Mouse (Mus musculus) lung, postnatal 0 days (tissue): Measurements from ENCODE around the gene Homer2. TPM values are rescaled to one million over a fixed set of nuclear protein-coding genes. Genes with fewer than 3 reads are reported as not detected.

Experiments used
- ATAC-seq: fragments of 200-750 bp; cut with Nextera tagmentation; 2 replicates; pipeline ENCODE4 v1.8.0; 2017; ENCODE audit warnings: moderate library complexity
- DNase-seq: peaks from one replicate; pipeline ENCODE4 v3.0.0-alpha.2; 2016; ENCODE audit warnings: low spot score
- H3K27ac ChIP-seq: fragments of 300-500 bp; sonication (generic); 2 replicates; pipeline ENCODE4 v1.5.1; 2014; ENCODE audit warnings: antibody characterized with exemption, mild to moderate bottlenecking, low read length, mixed read lengths
- H3K27me3 ChIP-seq: fragments of 300-500 bp; sonication (generic); replicated peaks from 2 replicates; pipeline ENCODE4 v1.6.1; 2014; ENCODE audit warnings: low read length, mixed read lengths; ENCODE audit not compliant: insufficient read depth
- H3K36me3 ChIP-seq: fragments of 300-500 bp; sonication (generic); 2 replicates; pipeline ENCODE4 v1.6.1; 2014; ENCODE audit warnings: low read length, mixed read lengths; ENCODE audit not compliant: insufficient read depth
- H3K4me1 ChIP-seq: fragments of 300-500 bp; sonication (generic); 2 replicates; pipeline ENCODE4 v1.6.1; 2014; ENCODE audit warnings: antibody characterized with exemption, low read depth, low read length, mixed read lengths; ENCODE audit not compliant: insufficient read depth
- H3K4me2 ChIP-seq: fragments of 300-500 bp; sonication (generic); replicated peaks from 2 replicates; pipeline ENCODE4 v1.6.1; 2014; ENCODE audit warnings: low read depth, mild to moderate bottlenecking, low read length, moderate library complexity, mixed read lengths
- H3K4me3 ChIP-seq: fragments of 300-500 bp; sonication (generic); 2 replicates; pipeline ENCODE4 v1.5.1; 2014; ENCODE audit warnings: low read depth, low read length
- H3K9ac ChIP-seq: fragments of 300-500 bp; sonication (generic); replicated peaks from 2 replicates; pipeline ENCODE4 v1.6.1; 2014; ENCODE audit warnings: low read depth, mild to moderate bottlenecking
- H3K9me3 ChIP-seq: fragments of 300-500 bp; sonication (generic); 2 replicates; pipeline ENCODE4 v1.6.1; 2016; ENCODE audit warnings: low read length, mixed read lengths
- CTCF ChIP-seq: IDR thresholded peaks from 2 replicates; pipeline ENCODE4 v1.5.1; 2016; ENCODE audit warnings: antibody characterized with exemption, mild to moderate bottlenecking
- EP300 ChIP-seq: IDR thresholded peaks from 2 replicates; pipeline ENCODE4 v1.6.1; 2016; ENCODE audit warnings: antibody characterized with exemption, mild to moderate bottlenecking, control low read depth
- WGBS: fragments of 180-500 bp; shearing (Covaris S2); extraction: QIAGEN DNeasy Blood & Tissue Kit; methylation state at CpG from one replicate; pipeline ENCODE4 v1.1.7; 2014; 5-methylcytosine and 5-hydroxymethylcytosine counted together
- polyA plus RNA-seq: library from polyadenylated mRNA; unstranded; fragments of >200 nt; fragmentation: Nextera tagmentation; extraction: Ambion mirVana; gene quantifications from 2 replicates; pipeline ENCODE4 v1.2.1, GENCODE M21; 2015

The Homer2 gene
- polyA plus RNA-seq, 1 experiment from 2014 or later: 16.8 TPM

GRCm38 (mm10) chr7:81623767-81624166 is 83.6 kb downstream of the Homer2 start:
- no peak for DNase-seq
- WGBS: 70% methylated on average over 6 of the region's 6 CpGs
- no peak for ATAC-seq

GRCm38 (mm10) chr7:81622793-81623192 is 84.5 kb downstream of the Homer2 start:
- Histone ChIP-seq H3K4me2 (no peak overlapping the region), H3K4me1 (no peaks in the 10 kb centered on the region), H3K36me3 (no peaks in the 10 kb centered on the region), H3K9me3 (no peaks in the 10 kb centered on the region), H3K9ac (no peak overlapping the region), H3K27me3 (no peaks in the 10 kb centered on the region), H3K27ac (no peak overlapping the region), H3K4me3 (no peak overlapping the region)
- DNase-seq: no peak
- no peak for ATAC-seq
- TF ChIP-seq CTCF: no peak
- no peak for TF ChIP-seq EP300
- 74% methylated on average over 4 of the region's 4 CpGs for WGBS

More at GRCm38 (mm10) chr7:81623767-81624166, 83.6 kb downstream of the Homer2 start:
- Histone ChIP-seq H3K9me3 (no peaks in the 10 kb centered on the region), H3K4me1 (no peaks in the 10 kb centered on the region), H3K4me3 (no peak overlapping the region), H3K27ac (no peak overlapping the region), H3K4me2 (no peak overlapping the region), H3K36me3 (no peaks in the 10 kb centered on the region), H3K27me3 (no peaks in the 10 kb centered on the region), H3K9ac (no peak overlapping the region)
- TF ChIP-seq CTCF (no peak), EP300 (no peak)

- no peak for TF ChIP-seq EP300
- H3K27me3 ChIP-seq: no peaks in the 10 kb centered on the region
- no peak overlapping the region for H3K4me2 ChIP-seq
- no peaks in the 10 kb centered on the region for H3K4me1 ChIP-seq
- H3K4me3 ChIP-seq: no peak overlapping the region
- no peak for DNase-seq
- H3K36me3 ChIP-seq: no peaks in the 10 kb centered on the region
- H3K9me3 ChIP-seq: no peaks in the 10 kb centered on the region
- 76% methylated on average over 8 of the region's 9 CpGs for WGBS
- ATAC-seq: no peak
- no peak overlapping the region for H3K9ac ChIP-seq
- H3K27ac ChIP-seq: no peak overlapping the region
Observed at GRCm38 (mm10) chr7:81615031-81615430, 92.3 kb downstream of the Homer2 start.

- no peaks in the 10 kb centered on the region for H3K4me1 ChIP-seq
- no peak overlapping the region for H3K4me3 ChIP-seq
- WGBS: 75% methylated on average over 13 of the region's 13 CpGs
- DNase-seq (no peak), ATAC-seq (no peak)
- H3K9ac ChIP-seq: no peak overlapping the region
- H3K27me3 ChIP-seq: no peaks in the 10 kb centered on the region
- no peak overlapping the region for H3K4me2 ChIP-seq
- H3K9me3 ChIP-seq: no peaks in the 10 kb centered on the region
- H3K27ac ChIP-seq: no peak overlapping the region
- TF ChIP-seq EP300 (no peak), CTCF (no peak)
- H3K36me3 ChIP-seq: no peaks in the 10 kb centered on the region
Observed at GRCm38 (mm10) chr7:81612856-81613635, 94.3 kb downstream of the Homer2 start.

GRCm38 (mm10) chr7:81610125-81610524 is 97.2 kb downstream of the Homer2 start:
- DNase-seq (peak; percentile 54), ATAC-seq (no peak)
- TF ChIP-seq EP300: no peak
- peak; percentile 62 for TF ChIP-seq CTCF
- no peak overlapping the region for H3K4me2 ChIP-seq
- no peaks in the 10 kb centered on the region for H3K27me3 ChIP-seq
- no peaks in the 10 kb centered on the region for H3K36me3 ChIP-seq
- no peak overlapping the region for H3K27ac ChIP-seq
- no peaks in the 10 kb centered on the region for H3K9me3 ChIP-seq
- H3K4me3 ChIP-seq: no peak overlapping the region
- no peak overlapping the region for H3K9ac ChIP-seq
- 57% methylated on average over 18 of the region's 18 CpGs for WGBS
- H3K4me1 ChIP-seq: no peaks in the 10 kb centered on the region; the same call in 1 of the 2 replicates

- 61% methylated on average over 5 of the region's 5 CpGs for WGBS
- Histone ChIP-seq H3K9me3 (no peaks in the 10 kb centered on the region), H3K27me3 (no peaks in the 10 kb centered on the region), H3K4me2 (no peak overlapping the region), H3K27ac (no peak overlapping the region), H3K36me3 (no peaks in the 10 kb centered on the region), H3K4me3 (no peak overlapping the region), H3K4me1 (no peaks in the 10 kb centered on the region; the same call in 1 of the 2 replicates), H3K9ac (no peak overlapping the region)
- no peak for TF ChIP-seq EP300
- no peak for TF ChIP-seq CTCF
- DNase-seq (no peak), ATAC-seq (no peak)
Observed at GRCm38 (mm10) chr7:81606452-81606851, 100.9 kb downstream of the Homer2 start.
